Mouse (Mus musculus): ENCODE measurements around the gene Gclc.

The Gclc gene

GRCm38 (mm10) chr9:77834259-77834993, 80.1 kb downstream of the Gclc start:
- in situ Hi-C loops (cut with MboI; ENCODE audit: unreplicated experiment in 2 of 2) = no loop called here

DNA sequence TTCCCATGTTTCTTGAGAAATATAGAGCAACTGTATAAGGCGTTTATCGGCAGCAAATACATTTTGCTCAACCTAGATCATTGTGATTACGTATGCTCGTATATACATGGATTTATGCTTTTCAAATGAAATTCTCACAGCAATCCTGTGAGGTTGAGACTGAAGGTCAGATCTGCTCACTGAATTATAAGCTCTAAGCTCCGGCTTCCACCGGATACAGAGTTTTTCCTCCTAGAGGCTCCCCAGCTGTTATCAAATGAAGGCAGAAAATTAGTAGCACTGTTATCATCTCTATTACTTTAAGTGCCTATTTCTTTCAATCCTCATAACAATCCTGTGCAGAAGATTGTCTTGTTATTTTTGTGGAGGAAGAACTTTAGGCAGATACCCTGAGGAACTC, 80.8 kb downstream of the Gclc start:
- in situ Hi-C loops (cut with MboI; ENCODE audit: unreplicated experiment in 2 of 2) = no loop called here

- in situ Hi-C loops (cut with MboI; ENCODE audit: unreplicated experiment in 2 of 2) = no loop called here
Observed at GRCm38 (mm10) chr9:77835756-77836155, 81.4 kb downstream of the Gclc start.

DNA sequence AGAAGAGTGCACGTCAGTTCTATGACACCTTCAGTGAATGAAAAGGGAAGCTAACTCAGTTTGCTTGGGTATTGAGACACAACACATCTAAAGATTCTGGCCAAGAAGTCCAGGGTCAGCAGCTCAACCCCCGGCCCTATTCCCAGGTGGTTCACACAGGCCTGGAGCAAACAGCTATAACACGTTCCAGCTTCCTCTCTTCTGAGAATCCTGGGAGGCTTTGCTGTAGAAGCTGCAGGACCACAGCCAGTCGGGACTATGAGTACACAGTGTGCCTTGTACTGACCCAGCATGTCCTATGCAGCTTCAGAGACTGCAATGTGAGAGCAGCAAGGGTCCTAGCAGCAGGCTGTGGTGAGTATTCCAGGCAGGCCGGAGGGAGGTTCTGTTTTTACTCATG, 84.3 kb downstream of the Gclc start:
- in situ Hi-C loops (cut with MboI; ENCODE audit: unreplicated experiment in 2 of 2) = no loop called here

Measured in v-Abl transformed pro-B cells (cell line).